Mouse (Mus musculus): ENCODE measurements around the gene Cnbd2. TPM values are rescaled to one million over a fixed set of nuclear protein-coding genes. Genes with fewer than 3 reads are reported as not detected.

The Cnbd2 gene
- total RNA-seq (2021), result 1 to 10 TPM; 1.5 to 1.7 TPM
- long read RNA-seq, experiment 1, partial matches to known transcripts, result 0 of 4 reads
- long read RNA-seq, experiment 1, other reads (novel, unspliced or antisense), result 4 of 4 reads
- long read RNA-seq, experiment 2, partial matches to known transcripts, result 0 of 4 reads
- long read RNA-seq, experiment 2, other reads (novel, unspliced or antisense), result 3 of 4 reads

DNA sequence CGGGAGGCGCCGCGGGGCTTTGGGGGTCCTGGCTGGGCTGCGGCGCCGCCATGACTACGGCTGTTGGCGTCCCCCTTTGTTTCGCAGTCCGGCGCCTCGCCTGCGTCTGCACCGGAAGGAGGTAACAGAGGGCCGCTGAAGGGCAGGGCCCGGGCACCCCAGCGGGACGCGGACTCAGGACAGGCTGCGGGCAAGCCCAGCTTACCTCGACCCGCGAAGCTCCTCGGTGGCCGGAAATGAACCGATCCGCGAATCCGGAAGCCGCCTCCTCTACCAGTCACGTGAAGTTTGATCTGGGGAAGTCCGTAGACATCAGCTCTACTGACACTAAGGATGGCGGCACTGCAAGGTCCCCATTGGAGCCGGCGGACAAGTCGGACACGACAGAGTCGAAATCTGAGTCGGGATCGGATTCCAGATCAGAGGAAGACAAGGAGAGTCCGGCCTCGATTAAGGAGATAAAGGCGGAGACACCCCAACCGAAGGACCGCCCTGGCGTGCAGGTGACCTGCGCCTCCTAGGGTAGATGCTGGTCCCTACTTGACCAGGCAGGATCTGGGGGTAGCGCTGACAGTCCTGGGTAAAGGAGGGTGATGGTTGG lies at the start of gene Cnbd2, which contains the start of gene Scand1:
TSS of gene Cnbd2 (plus strand) at position 3 of the 601 bp plus-strand sequence.
TSS of gene Scand1 (minus strand) at position 408 of the 601 bp plus-strand sequence.
- DNase-seq, result peak; percentile 74

DNA sequence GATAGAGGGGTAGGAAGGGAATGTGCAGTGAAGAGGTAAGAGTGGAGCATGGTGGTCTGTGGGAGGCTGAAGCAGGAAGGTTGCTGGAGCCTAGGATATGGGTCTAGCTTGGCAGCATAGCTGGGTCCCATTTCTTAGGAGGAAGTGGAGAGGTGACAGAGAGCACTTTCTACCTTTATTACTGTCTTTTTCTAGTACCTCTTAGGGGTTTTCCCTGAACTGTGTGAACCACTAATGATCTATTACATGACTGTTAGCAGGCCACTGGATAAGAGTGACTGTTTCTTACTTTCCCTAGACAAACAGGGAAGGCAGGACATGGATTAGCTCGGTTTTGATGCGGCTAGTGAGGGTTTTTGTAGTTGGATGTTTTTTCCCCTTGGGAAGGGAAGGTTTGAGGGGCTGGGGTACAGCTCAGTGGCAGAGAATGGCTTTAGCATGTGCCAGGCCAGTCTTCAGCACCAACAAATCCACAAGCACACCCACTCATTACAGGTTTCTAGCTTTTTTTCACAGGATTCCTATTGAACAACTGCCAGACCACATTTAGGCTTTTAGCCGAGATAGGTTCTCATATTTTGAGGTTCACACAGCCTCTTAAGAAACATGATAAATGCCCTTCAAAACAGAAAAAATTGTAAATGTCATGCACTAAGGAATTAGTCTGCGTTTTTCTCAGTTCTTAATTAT lies 48.8 kb upstream of the Cnbd2 start:
- DNase-seq, result no peak

DNA sequence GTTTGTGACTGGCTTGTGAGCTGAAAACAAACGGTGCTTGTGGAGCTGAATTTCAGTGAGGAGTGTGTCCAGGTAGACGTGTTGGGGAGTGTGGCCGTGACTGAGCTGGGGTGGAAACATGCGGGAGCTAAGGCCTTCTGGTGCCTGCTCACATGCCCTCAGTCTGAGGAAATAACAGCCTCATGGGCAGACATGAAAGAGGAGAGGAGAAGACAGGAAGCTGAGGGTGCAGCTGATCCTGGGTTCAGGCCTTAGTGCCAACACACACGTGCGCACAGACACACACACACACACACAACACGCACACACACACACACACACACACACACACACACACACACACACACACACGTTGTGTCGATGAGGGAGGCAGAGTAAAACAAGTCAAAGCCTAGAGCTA lies 44.5 kb upstream of the Cnbd2 start:
- no peak for DNase-seq

DNA sequence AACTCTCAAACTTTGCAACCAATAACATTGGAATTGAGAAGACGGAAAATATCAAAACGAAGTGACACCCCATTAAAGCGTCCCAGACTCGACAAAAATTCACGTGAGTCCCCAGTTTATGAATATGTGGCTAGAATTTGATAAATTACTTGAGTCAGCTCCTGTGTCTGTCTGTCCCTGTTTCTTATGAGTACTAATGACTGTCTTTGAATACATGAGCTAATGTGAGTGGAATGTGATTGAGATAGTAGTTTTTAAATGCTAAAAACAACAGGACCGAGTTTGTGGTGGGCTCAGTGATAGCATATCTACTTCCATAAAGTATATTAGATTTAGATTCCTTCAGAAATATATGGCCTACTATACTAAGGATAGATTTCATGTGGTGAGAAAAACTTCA lies 39.5 kb upstream of the Cnbd2 start:
- DNase-seq, result no peak

DNA sequence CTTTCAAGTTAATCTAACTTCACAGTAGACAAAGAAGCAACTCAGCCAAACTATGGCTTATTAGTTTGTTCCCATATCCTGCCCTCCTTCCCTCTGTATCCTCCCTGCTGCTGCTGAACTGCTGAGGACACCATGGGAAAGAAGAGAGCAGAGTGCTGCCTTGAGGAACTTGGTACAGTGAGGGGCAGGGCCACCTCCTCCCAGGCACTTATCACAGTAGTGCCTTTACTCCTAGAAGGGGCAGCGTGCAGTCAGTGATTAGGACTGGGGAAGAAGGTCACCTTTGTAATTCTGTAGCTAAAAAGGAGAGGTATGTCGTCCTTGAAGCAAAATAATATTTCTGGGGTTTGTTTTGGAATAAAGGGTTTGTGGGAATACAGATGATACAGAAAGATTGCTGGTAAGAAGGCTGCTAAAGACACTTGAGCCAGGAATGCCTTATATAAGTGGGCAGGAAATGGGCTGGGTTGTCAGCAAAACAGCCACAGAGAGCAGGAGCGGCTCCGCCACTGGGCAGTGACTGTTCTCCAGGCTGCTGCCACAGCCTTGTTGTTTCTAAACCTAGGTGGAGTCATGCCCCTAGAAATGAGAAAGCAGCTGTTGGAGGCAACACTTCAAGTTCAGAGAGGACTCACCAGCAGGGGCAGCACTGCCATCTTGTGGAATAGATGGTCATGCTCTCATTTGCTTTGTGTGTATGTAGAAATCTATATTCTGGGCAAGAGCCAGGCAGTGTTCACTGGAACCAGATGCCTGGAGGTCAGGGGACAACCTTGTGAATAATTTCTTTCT lies 33.7 kb upstream of the Cnbd2 start:
- DNase-seq, result peak; percentile 73

DNA sequence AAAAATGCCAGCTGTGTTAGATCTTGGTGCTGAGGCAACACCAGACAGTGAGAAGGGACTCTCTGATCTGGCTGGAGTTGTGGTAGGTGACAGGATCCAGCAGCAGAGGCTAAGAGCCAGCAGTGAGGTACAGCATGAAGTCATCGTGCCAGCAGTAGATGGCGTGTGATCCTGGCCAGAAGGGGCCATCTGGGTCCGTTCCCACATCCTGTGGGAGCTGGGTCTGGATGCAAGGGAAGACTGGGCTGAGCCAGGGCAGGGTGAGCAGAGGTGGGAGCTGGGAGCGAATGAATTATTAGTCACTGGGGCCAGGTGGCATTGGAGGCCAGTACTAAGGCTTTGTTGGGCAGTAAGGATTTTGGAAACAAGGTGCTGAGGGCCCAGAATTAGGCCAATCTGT lies 30.9 kb upstream of the Cnbd2 start:
- DNase-seq, result no peak

DNA sequence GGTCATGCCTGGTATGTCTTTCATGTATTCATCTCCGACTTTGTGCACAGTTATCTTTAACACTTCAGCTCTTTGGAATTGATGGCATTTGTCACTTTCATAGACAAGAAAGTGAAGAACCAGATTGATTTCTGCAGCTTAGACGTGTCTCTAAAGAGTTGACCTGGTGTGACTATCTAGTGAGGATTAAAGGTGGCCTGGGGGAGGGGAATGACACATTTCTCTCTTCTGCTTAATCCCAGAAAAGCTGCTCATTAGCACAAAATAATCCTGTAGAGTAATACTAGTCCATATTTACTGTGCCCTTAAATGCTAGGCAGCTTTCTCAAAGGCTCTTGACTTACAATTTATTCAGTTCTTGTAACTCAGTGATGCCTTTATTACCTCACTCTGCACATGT lies 26.9 kb upstream of the Cnbd2 start:
- DNase-seq, result no peak

DNA sequence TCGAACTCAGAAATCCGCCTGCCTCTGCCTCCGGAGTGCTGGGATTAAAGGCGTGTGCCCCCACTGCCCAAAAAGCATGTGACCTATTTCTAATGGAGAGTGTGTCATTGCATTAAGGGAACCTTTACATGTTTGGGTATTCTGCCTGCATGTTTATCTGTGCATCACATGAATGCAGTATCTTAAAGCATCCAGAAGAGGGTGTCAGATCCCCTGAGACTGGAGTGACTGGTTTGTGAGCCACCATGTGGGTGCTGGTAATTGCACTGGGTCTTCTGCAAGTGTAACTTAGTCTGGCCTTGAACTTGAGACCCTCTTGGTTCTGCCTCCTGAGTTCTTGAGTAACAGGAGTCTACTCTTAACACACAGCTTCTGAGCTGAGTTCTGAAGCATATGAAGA lies 25.4 kb upstream of the Cnbd2 start:
- DNase-seq, result no peak

DNA sequence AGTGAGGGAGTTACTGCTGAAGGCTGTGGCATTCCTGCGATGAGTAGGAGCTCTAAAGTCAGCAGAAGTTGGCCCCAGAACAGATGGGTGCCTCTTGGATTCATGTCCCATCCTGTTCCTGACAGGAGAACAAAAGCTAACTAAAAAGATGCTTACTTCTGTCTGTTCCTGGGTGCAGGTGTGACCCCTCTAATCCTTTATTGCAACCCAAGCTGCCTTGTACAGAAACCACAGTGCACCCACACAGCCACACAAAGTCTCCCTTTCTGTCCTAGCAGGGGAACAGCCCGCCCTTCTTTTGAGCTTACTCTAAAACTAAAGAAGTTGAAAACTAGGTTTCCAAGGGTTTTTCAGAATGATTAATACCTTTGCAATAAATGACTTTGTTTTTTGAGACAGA lies 23.9 kb upstream of the Cnbd2 start:
- no peak for DNase-seq

DNA sequence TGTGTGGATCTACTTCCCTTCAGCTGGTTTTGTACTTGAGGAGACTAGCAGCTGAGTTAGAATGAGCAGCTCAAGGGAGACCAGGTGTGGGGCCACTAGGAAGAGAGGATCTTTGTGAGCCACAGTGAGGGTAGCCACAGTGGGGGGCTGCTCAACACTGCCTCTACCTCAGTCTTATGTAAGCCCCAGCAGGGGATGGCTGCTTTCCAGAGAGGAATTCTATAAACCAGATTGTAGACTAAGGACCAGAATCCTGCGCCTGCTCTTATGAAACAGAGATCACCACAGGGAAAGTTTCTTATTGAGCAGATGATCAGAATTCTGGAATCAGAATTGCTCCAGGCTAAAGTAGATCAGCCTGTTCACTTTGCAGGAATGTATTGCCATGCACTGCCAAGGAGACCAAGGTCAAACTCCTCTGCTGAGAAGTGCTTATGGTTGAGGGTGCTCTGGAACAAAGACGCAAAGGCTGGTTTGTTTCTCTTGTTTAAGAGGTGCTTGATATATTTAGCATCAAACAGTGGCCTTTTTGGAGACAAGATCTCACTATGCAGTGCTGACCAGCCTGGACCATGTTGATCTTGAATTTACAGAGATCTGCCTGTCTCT lies 22.4 kb upstream of the Cnbd2 start:
- no peak for DNase-seq

DNA sequence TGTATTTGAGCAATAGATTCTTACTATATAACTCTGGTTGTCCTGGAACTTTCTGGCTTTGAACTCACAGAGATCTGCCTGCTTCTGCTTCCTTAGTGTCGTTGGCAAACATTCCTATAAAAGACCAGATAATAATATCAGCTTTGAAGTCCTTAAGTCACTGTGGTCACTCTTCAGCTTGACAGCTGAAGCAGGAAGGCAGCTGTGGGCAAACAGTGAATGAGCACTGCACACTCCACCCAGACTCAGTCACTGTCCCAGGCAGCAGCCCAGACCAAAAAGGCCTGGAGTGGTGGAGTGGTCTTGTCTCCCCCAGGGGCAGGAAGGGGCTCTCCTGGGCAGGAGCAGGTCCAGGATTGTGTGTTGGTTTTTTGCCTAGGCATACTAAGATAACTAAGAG lies 20.1 kb upstream of the Cnbd2 start:
- DNase-seq, result no peak

DNA sequence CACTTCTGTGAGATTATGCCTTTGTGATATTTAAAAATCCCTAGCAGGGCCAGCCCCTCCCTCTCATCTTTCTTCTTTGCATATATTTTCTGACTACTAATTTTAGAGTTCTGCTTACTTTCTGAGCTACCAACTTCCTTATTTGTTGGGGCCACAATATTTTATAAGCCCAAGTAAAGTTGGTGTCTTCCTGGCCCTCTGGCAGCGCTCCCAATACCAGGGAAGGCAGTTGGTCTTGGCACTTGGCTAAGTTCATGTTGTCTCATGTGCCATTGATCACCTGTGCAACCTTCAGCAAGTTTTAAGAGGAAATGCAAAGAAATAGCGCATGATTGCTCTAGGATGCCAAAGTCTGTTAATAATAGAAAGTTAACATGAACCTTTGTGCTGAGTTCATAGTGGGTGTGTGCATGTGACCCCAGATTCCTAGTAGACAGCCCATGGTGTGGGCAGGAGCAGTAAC lies 16.5 kb upstream of the Cnbd2 start:
- no peak for DNase-seq

DNA sequence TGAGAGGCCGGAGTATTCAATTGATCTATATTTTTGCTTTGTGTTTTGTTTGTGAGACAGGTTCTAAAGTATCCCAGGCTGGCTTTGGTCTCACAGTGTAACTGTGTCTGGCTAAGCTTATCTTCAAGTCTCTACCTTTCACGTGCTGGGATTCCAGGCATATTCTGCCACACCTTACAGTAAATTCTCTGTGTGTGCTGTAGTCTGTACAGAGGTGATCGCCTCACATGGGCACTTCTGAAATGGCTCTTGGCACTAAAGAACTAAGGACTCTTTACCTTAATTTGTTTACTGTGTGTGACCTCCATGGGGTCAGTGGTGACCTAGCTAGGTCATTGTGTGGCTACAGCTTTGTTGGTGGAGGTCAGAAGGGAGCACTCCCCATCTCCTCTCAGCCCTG lies 15.9 kb upstream of the Cnbd2 start:
- no peak for DNase-seq

DNA sequence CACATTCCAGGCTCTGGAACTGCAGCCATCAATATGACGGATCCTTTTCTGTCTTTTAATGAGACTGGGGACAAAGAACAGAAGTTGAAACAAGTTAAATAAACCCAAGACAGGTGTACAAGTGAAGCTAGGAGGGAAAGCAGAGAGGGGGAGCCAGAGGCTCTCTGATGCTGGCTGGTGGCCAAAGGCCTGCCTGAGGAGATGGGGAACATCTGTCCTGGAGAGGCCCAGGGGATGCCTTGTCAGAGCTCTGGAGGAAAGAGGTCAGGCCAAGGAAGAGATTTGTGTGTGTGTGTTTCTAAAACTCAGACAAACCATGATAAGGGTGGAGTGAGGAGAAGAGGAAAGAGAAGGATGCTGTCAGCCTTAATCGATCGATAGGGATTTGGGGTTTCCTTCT lies 14.4 kb upstream of the Cnbd2 start:
- no peak for DNase-seq

DNA sequence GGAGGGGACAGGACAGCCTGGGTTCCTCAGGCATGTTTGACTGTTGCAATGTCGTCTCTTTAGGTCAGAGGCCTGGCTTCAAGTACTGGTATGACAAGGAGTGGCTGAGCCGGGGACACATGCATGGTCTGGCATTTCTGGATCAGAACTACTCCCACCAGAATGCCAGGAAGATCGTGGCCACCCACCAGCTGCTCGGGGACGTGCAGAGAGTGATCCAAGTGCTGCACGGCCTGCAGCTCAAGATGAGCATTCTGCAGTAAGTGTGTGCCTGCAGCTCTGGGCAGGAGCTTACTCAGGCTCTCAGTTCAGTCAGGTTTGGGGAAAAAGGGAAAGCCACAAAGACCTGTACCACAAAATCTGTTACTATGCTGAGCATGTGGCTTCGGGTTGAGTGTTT lies 13.6 kb upstream of the Cnbd2 start:
- no peak for DNase-seq

DNA sequence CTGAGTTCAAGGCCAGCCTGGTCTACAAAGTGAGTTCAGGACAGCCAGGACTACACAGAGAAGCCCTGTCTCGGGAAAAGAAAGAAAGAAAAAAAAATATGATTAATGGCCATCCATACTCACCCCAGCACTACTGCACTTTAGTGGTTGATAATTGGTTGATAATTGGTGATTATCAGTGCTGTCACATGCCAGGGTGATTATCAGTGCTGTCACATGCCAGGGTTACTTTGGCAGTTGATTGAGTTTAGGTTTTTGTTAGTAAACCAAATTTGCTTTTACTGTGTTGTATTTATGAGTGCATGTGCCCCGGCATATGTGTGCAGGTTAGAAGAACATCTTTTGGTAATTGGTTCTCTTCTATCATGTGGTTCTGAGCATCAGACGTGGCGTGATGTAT lies 10.0 kb upstream of the Cnbd2 start:
- DNase-seq, result no peak

DNA sequence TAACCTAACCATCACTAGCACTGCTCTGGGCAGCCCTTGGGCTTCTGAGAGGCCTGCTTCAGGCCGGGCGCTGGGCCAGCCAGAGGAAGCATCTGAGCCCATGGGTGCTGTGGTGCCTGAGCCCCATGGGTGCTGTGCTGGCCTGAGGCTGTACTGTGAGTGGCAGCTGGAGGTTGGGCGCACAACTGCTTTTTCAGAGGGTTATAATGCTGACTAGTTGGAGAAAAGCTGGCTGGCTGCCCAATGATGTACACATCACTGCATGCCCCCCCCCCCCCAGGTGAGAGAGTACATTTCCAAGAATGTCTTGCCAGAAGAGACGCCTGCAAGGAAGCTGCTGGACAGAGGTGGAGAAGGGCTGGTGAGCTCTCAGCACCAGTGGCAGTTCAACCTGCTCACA lies 7.7 kb upstream of the Cnbd2 start:
- no peak for DNase-seq

DNA sequence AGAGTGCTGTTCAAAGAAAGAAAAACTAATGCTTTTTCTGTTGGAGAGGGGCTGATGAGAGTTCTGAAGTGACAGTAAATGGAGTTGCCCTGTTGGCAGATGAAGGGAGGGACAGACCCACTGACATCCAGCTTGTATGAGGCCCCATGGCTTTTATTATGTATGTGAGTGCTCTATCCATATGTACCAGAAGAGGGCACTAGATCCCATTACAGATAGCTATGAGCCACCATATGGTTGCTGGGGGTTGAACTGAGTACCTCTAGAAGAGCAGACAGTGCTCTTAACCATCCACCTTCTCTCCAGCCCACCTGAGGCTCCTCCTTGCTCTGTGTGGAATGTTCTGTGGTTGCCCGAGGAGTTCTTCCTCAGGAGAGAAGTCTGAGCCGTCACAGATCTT lies 6.3 kb upstream of the Cnbd2 start:
- DNase-seq, result no peak

DNA sequence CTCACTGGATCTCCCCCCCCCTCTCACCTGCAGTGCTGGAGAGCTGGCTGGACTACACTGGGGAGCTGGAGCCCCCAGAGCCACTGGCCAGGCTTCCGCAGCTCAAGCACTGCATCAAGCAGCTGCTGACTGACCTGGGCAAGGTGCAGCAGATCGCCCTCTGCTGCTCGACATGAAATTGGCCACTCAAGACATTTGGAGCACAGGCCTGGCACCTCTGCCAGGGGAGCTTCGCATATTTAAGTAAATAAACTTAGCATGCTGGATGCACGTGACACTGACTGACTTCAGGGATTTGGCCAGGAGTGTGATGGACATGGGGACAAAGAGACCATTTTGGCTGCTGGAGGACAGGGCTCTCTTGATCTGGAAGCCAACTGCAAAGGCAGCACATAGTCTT lies 4.8 kb upstream of the Cnbd2 start:
- DNase-seq, result no peak

DNA sequence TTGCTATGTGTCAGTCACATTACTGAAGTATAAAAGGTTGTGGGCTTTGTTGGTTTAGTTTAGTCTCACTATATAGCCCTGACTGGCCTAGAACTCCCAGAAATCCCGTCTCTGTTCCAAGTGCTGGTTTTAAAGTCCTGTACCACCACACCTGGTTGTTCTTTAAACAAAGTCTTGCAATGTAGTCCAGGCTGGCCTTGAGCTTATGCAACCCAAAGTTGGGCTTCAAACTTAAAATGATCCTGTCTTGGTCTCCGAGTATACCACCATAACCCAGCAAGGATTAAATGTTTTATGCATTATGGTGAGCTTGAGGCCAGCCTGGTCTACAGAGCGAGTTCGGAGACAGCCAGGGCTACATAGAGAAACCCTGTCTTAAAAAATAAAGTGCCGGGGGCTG lies 2.2 kb upstream of the Cnbd2 start:
- no peak for DNase-seq

DNA sequence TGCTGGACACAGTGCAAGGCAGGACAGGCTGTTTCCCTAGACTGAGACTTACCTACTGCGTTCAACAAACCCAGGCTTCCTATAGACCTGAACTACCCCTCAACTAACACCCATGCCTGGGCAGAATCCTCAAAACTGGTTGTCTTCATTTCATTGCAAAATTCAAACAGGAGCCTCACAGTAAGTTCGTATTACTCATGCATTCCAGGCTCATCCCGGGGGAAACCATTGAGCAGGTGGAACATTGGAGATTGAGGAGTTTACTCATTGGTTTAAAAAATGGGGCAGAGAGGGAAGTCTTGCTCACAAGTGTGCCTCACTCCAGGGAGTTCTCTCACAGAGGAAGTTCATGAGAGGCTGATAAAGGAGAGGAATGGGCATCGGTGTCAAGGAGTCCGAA lies 1.6 kb upstream of the Cnbd2 start:
- DNase-seq, result no peak

DNA sequence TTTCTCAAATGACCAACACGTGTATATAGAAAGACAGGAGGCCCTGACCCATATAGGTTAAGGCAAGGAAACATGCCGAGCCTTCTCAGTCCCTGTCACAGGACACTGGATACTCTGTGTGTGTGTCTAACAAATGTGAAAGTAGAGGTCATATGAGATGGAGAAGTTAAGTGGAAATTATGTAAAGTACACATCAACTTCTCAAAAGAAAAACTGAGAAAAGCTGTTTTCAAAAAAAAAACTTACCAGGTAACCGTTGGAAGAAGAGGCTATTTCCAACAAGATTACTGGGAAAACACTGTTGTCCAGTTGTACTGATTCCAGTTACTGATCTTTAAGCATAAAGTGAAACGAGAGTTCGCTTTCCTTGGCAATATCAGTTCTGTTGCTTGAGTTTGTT lies 1.2 kb upstream of the Cnbd2 start:
- DNase-seq, result no peak

DNA sequence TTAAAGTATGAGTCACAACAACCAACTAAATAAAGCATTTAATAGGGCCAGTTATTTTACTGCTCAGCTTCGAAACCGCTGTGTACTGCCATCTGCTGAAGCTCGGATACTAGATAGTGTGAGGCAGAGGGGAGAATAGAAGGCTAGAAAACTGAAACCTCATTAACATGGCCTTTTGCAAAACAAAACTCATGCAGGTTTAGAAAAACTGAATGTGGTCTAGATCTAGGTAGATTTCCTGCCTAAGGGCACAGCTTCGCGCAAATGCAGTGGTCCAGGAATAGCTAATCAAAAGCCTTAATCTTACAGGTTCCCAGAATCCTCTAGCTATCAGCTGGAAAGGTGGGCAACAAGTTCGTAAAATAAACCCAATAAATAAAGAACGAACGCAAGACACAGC lies 658 bp upstream of the Cnbd2 start:
- no peak for DNase-seq

Data from gastrocnemius, postnatal 10 days (tissue).